Mouse (Mus musculus): ENCODE data around the gene Dcaf10.
"Not testable (repeated sequence)": the region's sequence is repeated elsewhere in the genome, so short reads cannot be mapped to it uniquely, and the experiment has no call there.

The Dcaf10 gene

DNA sequence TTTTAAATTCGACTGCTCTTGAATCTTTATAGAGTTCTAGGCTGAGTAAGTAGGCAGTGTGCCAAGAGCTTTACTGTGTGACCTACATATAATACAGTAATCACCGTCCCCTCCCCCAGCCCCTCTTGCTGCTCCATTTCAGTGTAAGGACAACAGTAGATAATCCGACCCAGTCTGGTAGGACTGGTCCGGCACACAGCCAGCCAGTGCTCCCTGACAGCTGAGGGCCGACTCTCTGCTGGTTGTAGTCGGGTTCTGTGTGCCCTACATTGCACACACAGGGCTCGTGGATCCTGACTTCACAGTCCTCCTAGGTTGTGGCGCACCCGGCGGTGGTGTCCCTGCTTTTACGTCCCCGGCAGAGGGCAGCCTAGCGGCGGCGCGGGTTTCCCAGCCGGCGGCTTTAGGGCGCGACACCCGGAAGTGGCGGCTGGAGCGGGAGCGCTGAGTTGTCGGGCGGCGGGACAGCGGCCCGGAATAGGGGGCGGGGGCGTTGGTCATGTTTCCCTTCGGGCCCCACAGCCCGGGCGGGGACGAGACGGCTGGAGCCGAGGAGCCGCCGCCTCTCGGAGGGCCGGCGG lies at the start of gene Dcaf10:
Dcaf10 (plus strand) TSS at position 433 of the 581 bp plus-strand sequence.
- peak; percentile 94 for DNase-seq (ENCODE audit: low read depth)

- peak; percentile 91 for DNase-seq (ENCODE audit: low read depth)
Measured at GRCm38 (mm10) chr4:45296662-45297564, 45.0 kb upstream of the Dcaf10 start, which contains the start of gene Trmt10b. Gene Trmt10b (plus strand): TSS chr4:45297127.

GRCm38 (mm10) chr4:45305536-45305935 lies 36.4 kb upstream of the Dcaf10 start:
- no peak for DNase-seq (ENCODE audit: low read depth)

DNA sequence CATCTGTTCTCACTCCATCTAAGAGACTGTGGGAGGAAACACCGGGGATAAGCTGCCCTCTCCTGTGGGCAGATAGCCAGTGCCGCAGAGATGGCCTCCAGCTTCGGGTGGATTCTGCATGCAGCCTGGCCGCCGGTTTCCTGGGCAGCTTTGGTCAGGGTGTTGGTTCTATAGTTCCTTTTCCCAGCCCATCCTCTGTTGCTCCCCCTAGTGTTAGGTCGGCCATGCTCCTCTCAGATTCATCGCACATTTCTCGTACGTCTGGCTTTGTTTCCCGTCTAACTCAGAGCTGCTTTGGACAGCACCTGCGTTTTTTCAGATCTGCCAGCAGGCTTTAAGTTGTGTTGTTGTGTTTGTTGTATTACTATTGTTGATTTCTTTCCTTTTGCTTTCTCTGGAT lies 33.9 kb upstream of the Dcaf10 start:
- DNase-seq (ENCODE audit: low read depth): peak; percentile 21

DNA sequence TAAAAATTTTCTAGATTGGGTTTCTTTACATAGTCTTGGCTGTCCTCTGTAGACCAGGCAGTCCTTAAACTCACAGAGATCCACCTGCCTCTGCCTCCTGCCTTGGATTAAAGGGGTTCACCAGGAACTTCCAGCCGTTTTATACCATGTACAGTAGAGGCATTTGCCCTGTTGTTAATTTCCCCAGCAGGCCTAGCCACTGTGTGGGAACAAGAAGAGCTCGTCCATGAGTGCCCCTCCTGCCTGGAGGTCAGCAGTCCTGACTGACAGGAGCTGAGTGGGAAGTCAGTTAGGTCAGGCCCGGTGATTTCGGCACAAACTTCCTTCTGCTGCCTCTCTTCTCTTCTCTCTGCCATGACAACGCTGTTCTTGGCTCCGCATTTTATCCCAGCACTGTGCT lies 33.3 kb upstream of the Dcaf10 start:
- no peak for DNase-seq (ENCODE audit: low read depth)

DNA sequence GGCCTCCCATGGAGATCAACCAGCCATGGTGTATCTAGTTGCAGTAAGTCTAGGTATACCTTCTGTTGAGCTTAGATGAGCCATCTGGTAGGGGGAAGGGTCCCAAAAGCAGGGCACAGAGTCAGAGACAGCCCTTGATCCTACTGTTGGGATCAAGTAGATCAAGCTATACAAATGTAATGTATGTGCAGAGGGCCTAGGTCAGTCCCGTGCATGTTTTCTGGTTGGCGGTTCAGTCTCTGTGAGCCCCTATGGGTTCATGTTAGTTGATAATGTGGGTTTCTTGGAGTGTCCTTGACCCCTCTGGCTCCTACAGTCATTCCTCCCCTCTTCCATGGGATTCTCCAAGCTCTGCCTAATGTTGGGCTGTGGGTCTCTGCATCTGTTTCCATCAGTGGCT lies 30.8 kb upstream of the Dcaf10 start:
- no peak for DNase-seq (ENCODE audit: low read depth)

- peak; percentile 79 for DNase-seq (ENCODE audit: low read depth)
Measured at GRCm38 (mm10) chr4:45320159-45320816, 21.6 kb upstream of the Dcaf10 start.

DNA sequence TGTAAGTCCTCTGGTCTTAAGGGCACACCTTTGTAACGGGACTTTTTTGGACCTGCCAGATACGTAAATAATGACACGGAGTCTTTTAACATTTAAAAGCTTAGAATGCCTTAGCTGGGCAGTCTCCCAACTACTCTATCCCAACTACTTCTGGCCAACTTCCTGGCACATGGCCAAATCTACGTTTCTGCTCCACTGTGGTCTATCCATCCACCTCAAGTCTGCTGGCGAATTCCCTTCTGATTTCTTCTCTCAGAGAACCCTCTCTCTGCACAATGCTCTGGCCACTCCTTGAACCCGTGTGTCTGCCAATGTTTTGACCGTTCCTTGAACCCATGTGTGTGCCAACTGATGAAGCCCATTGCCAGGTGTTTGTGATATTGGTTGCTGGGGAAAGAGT lies 10.8 kb upstream of the Dcaf10 start:
- no peak for DNase-seq (ENCODE audit: low read depth)

DNA sequence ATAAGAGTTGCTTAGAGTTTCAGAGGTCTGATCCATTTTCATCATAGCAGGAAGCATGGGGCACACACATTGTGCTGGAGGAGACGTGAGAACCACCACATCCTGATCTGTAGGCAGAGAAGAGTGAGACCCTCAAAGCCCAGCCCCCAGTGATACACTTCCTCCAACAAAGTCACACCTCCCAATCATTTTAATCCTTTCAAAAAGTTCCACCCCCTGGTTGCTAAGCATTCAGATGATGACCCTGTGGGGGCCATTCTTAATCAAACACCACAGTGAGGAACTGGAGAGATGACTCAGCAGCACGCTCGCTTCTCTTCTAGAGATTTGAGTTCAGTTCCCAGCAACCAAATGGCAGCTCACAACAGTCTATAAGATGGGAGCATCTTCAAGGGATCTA lies 9.4 kb upstream of the Dcaf10 start:
- DNase-seq (ENCODE audit: low read depth): no peak

- no peak for DNase-seq (ENCODE audit: low read depth)
Measured at GRCm38 (mm10) chr4:45341226-45341625, 675 bp upstream of the Dcaf10 start.

DNA sequence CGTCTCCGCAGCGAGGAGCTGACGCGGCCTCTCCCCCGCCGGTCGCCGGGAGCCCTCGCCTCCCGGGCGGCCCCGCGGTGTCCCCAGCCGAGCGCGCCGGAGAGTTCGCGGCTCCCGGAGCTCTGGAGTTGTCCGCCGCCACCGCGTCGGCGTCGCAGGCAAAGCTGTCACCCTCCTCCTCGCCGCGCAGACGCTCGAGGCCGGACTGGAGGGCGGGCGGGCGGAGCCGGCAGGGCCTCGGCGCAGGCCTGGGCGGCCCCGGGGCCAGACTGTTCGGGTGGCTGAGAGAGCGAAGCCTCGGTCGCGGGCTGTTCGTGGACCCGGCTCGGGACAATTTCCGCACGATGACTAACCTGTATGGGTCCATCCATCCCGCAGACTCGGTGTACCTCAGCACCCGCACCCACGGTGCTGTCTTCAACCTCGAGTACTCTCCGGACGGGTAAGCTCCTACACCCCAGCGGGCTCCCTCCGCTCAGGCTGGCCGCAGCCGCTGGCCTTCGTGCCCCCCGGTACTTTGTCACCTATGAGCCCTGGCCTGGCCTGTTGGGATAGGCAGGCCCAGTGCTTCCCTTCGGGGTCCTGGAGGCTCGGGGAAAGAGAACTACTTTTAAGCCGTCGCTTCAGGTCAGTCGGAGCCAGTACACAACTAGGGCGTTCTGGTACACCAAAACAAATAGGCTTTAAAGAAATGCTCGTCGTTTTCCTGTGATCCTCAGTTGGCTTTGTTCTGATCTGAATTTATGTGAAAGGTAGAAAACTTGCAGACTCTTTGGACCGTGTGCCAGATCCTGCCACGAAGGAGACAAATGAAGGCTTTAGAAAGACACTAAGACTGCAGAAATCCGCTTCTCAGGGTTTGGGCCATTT lies 620 bp downstream of the Dcaf10 start, which contains the start of gene Exosc3:
Exosc3 (minus strand) TSS at position 447 of the 870 bp plus-strand sequence.
- DNase-seq (ENCODE audit: low read depth): no peak

- DNase-seq (ENCODE audit: low read depth): no peak
Measured at GRCm38 (mm10) chr4:45356653-45357052, 14.8 kb downstream of the Dcaf10 start.

GRCm38 (mm10) chr4:45371261-45371660 lies 29.4 kb downstream of the Dcaf10 start:
- DNase-seq (ENCODE audit: low read depth): no peak

GRCm38 (mm10) chr4:45374879-45375278 lies 33.0 kb downstream of the Dcaf10 start:
- no peak for DNase-seq (ENCODE audit: low read depth)

- DNase-seq (ENCODE audit: low read depth): no peak
Measured at GRCm38 (mm10) chr4:45376573-45376972, 34.7 kb downstream of the Dcaf10 start.

- not testable (repeated sequence) for DNase-seq (ENCODE audit: low read depth)
Measured at GRCm38 (mm10) chr4:45380903-45381580, 39.1 kb downstream of the Dcaf10 start.

- DNase-seq (ENCODE audit: low read depth): not testable (repeated sequence)
Measured at GRCm38 (mm10) chr4:45382133-45382532, 40.2 kb downstream of the Dcaf10 start.

DNA sequence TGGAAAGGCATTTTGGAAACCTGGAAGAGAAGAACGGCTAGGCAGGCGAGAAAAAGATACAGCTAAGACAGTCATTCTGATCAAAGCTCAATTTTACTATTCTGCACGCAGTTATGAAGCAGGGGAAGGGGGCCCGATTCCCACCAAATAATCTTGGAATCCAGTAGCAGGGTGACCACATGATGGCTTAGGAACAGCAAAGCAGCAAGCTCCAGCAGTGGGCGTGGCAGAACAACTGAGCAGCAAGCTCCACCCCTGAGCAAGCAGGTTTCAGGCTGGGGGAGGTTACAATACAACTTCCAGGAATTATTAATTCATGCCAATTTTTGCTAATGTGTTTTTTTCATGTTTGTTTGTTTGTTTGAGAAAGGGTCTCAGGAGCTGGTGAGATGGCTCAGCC lies 45.4 kb downstream of the Dcaf10 start:
- not testable (repeated sequence) for DNase-seq (ENCODE audit: low read depth)

- DNase-seq (ENCODE audit: low read depth): no peak
Measured at GRCm38 (mm10) chr4:45392099-45392498, 50.2 kb downstream of the Dcaf10 start.

DNA sequence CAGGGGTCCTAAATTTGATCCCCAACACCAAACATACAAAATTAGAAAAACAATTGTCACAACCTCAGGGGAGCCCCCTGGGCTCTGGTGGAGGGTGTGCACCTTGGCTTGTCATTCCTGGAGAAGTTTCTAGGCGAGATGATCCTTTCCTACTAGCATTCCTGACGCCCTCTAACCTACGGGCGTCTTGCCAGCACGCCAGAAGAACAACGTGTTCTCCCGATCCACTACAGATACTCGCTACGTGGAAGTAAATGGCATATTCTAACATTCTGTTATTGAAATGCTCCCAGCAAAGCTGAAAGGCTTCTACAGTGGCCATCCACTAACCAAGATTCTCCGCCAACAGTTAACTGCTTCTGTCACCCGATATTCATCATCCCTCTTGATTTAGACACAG lies 50.7 kb downstream of the Dcaf10 start:
- DNase-seq (ENCODE audit: low read depth): no peak

GRCm38 (mm10) chr4:45392994-45393393 lies 51.1 kb downstream of the Dcaf10 start:
- DNase-seq (ENCODE audit: low read depth): no peak
